Mouse (Mus musculus) kidney, adult 2 months (tissue): ENCODE results near the gene Rmnd1. TPM values are rescaled to one million over a fixed set of nuclear protein-coding genes. Genes with fewer than 3 reads are reported as not detected.

Experiments
- DNase-seq: peaks from one replicate; pipeline ENCODE4 v3.0.0; 2021
- H3K27ac ChIP-seq: fragments of 200-500 bp; 2 replicates; pipeline ENCODE4 v1.5.1; 2012; ENCODE audit warnings: low read depth, low read length, control low read depth, inconsistent platforms; ENCODE audit not compliant: insufficient read depth
- H3K27me3 ChIP-seq: fragments of 200-500 bp; replicated peaks from 2 replicates; pipeline ENCODE4 v1.6.1; 2012; ENCODE audit warnings: mild to moderate bottlenecking, moderate library complexity, low read length, inconsistent platforms; ENCODE audit not compliant: control insufficient read depth, insufficient read depth
- H3K36me3 ChIP-seq: fragments of 200-500 bp; 2 replicates; pipeline ENCODE4 v1.6.1; 2012; ENCODE audit warnings: mild to moderate bottlenecking, moderate library complexity, low read length, inconsistent platforms; ENCODE audit not compliant: control insufficient read depth, insufficient read depth
- H3K4me1 ChIP-seq: fragments of 200-500 bp; 2 replicates; pipeline ENCODE4 v1.6.1; 2011; ENCODE audit warnings: low read length; ENCODE audit not compliant: control insufficient read depth, insufficient read depth
- H3K4me3 ChIP-seq: fragments of 200-500 bp; 2 replicates; pipeline ENCODE4 v1.5.1; 2011; ENCODE audit warnings: mild to moderate bottlenecking, low read depth, low read length, control low read depth; ENCODE audit not compliant: insufficient read depth
- CTCF ChIP-seq: fragments of 200-500 bp; conservative IDR thresholded peaks from 2 replicates; pipeline ENCODE4 v1.5.1; 2011; ENCODE audit warnings: low read depth, mild to moderate bottlenecking, control low read depth, low read length, moderate library complexity, mixed read lengths; ENCODE audit not compliant: insufficient read depth, insufficient read length
- POLR2A ChIP-seq: fragments of 200-500 bp; IDR thresholded peaks from one replicate; pipeline ENCODE4 v1.6.1; 2011; ENCODE audit warnings: low read depth, low read length, control low read depth
- WGBS: fragments of 180-500 bp; shearing (Covaris S2); methylation state at CpG from one replicate; pipeline ENCODE4 v1.1.7; 2018; 5-methylcytosine and 5-hydroxymethylcytosine counted together
- polyA plus RNA-seq: library from polyadenylated mRNA; depleted of rRNA; stranded (reverse); fragments of >200 nt; gene quantifications from 2 replicates; pipeline ENCODE4 v1.2.3, GENCODE M21; 2012

Rmnd1 gene
- polyA plus RNA-seq, 1 experiment, result 72.2 TPM

DNA sequence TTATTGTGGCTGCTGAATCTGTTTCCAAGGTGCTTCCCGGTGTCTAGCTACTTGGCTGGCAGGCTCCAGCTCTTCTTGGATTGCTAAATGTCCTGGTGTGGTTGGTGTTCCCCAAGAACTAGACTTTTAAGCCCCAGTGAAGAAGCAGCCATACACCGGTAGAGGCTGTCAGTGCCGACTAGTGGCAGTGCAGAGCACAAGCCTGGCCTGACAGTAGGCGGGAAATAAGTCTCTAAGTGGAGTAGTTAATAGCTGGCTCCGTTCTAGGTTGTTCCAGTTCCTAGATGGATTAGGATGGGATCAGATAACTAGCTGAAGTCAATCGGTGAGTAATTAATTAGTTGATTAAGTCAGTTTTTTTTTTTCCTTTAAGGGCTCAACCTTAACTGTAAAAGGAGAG is 40.3 kb downstream of the Rmnd1 start:
- Histone ChIP-seq H3K27ac (no peak overlapping the region), H3K36me3 (no peaks in the 10 kb centered on the region; the same call in 1 of the 2 replicates), H3K27me3 (no peaks in the 10 kb centered on the region), H3K4me3 (no peak overlapping the region), H3K4me1 (peaks cover 25% of the 10 kb centered on the region)
- TF ChIP-seq POLR2A (no peak), CTCF (peak; percentile 65)
- WGBS, result 15% methylated on average over 6 of the region's 6 CpGs
- DNase-seq, result peak; percentile 52

DNA sequence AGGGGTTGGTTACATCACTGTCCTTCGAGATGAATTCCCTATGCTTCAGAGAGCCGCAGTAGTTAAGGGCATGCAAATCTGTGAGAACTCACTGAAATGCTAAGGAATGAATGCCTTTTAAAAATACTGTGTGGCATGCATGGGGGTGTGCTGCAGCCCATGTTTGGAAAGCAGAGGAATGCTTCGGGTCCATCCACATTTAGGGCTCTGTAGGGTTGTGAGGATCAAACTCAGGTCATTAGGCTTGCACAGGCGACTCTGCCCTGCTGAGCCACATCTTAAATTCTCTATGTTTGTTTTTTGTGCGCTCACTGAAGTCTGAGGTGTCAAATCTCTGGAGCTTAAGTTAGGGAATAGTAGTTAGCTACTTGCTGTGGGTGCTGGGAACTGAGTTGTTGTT is 41.1 kb downstream of the Rmnd1 start:
- DNase-seq, result no peak
- WGBS, result 36% methylated on average over 5 of the region's 5 CpGs
- TF ChIP-seq POLR2A (no peak), CTCF (no peak)
- Histone ChIP-seq H3K4me3 (no peak overlapping the region), H3K27ac (no peak overlapping the region), H3K4me1 (peaks cover 25% of the 10 kb centered on the region), H3K36me3 (no peaks in the 10 kb centered on the region; the same call in 1 of the 2 replicates), H3K27me3 (no peaks in the 10 kb centered on the region)

- TF ChIP-seq CTCF (no peak), POLR2A (no peak)
- Histone ChIP-seq H3K27ac (no peak overlapping the region), H3K36me3 (no peaks in the 10 kb centered on the region), H3K27me3 (no peaks in the 10 kb centered on the region), H3K4me3 (no peak overlapping the region), H3K4me1 (peaks cover 25% of the 10 kb centered on the region)
- 53% methylated on average over 2 of the region's 2 CpGs for WGBS
- no peak for DNase-seq
Observed at GRCm38 (mm10) chr10:4390550-4390949, 41.6 kb downstream of the Rmnd1 start.

DNA sequence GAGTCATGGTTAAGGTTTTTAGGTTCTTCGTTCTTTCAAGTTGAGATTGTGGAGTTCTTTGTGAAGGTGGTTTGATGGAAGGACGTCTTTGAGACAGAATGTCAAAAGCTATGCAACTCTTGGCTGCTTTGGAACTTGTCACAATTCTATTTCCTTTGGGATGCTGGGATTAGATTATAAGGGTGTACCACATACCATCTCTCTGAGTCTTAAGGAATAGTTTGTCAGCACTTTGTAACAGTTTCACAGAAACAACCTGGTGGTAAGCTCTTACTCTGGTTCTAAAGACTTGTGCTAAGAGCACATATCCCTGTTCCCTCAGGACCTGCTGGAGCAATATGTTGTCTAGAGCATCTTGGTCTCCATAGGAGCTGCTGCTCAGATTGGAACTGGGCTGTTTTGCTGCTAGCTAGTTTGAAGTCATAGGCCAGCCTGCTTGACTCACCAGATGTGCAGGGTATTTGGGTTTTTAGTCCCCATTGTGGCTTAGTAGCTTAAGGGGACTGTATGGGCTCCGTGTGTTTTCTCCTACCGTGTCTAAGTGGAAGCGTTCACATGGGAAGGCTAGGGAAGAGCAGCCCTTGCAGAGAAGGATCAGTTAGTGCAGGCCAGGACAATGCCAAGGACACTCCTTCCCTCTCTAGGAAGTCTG is 42.6 kb downstream of the Rmnd1 start:
- WGBS, result 27% methylated on average over 5 of the region's 5 CpGs
- no peak overlapping the region for H3K27ac ChIP-seq
- H3K36me3 ChIP-seq, result no peaks in the 10 kb centered on the region
- DNase-seq, result no peak
- TF ChIP-seq POLR2A (no peak), CTCF (no peak)
- peaks cover 25% of the 10 kb centered on the region for H3K4me1 ChIP-seq
- H3K27me3 ChIP-seq, result no peaks in the 10 kb centered on the region
- no peak overlapping the region for H3K4me3 ChIP-seq

DNA sequence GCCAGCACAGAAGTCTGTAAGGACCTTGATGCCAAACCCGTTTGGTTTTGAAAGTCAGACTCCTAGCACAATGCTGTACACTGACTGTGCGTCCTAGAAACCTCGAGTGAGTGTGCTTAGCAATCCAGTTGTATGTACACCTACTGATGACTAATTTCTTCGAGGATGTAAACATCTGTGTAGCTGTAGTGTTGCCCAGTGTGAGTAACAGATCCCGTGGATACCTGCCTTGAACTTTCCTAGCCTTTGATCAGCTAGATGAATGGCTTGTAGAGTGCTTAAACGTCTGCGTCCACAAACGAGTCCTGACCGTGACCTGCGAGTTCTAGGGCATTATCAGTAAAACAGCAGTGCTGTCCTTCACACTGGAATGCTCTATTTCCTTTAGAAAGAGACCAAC is 43.2 kb downstream of the Rmnd1 start:
- no peaks in the 10 kb centered on the region for H3K36me3 ChIP-seq
- no peak for TF ChIP-seq CTCF
- TF ChIP-seq POLR2A, result no peak

GRCm38 (mm10) chr10:4388384-4388745 is 43.8 kb downstream of the Rmnd1 start:
- peak; percentile 43 for DNase-seq
- no peak for TF ChIP-seq POLR2A
- no peak for TF ChIP-seq CTCF
- WGBS, result under 1% methylated on average over 19 of the region's 19 CpGs

More for the DNA sequence above, 43.2 kb downstream of the Rmnd1 start:
- H3K27me3 ChIP-seq, result no peaks in the 10 kb centered on the region
- 5% methylated on average over 10 of the region's 10 CpGs for WGBS
- peak overlapping the region; percentile 60 for H3K4me3 ChIP-seq
- DNase-seq, result peak; percentile 12
- H3K4me1 ChIP-seq, result peaks cover 25% of the 10 kb centered on the region
- peak overlapping the region; percentile 32; the same call in 1 of the 2 replicates for H3K27ac ChIP-seq

GRCm38 (mm10) chr10:4387701-4388383 is 44.3 kb downstream of the Rmnd1 start, which contains the start of gene Zbtb2:
Zbtb2 (minus strand) TSS chr10:4388108.
- no peak for TF ChIP-seq CTCF
- no peak for TF ChIP-seq POLR2A
- no peaks in the 10 kb centered on the region for H3K27me3 ChIP-seq
- H3K27ac ChIP-seq, result peak within 1 kb of the TSS; percentile 98
- H3K4me1 ChIP-seq, result peaks cover 29% of the 10 kb centered on the region
- peak; percentile 78 for DNase-seq
- 1% methylated on average over 73 of the region's 87 CpGs for WGBS
- peak within 1 kb of the TSS; percentile 60 for H3K4me3 ChIP-seq
- no peaks in the 10 kb centered on the region for H3K36me3 ChIP-seq

More at GRCm38 (mm10) chr10:4388384-4388745, 43.8 kb downstream of the Rmnd1 start:
- H3K27me3 ChIP-seq, result no peaks in the 10 kb centered on the region
- peaks cover 25% of the 10 kb centered on the region for H3K4me1 ChIP-seq
- H3K36me3 ChIP-seq, result no peaks in the 10 kb centered on the region
- H3K27ac ChIP-seq, result peak overlapping the region; percentile 26
- H3K4me3 ChIP-seq, result peak overlapping the region; percentile 60
